Mouse (Mus musculus): ENCODE data around the gene Mrpl2. TPM values are rescaled to one million over a fixed set of nuclear protein-coding genes. Genes with fewer than 3 reads are reported as not detected.

Mrpl2 gene
- polyA plus RNA-seq, 1 experiment: 116 TPM

DNA sequence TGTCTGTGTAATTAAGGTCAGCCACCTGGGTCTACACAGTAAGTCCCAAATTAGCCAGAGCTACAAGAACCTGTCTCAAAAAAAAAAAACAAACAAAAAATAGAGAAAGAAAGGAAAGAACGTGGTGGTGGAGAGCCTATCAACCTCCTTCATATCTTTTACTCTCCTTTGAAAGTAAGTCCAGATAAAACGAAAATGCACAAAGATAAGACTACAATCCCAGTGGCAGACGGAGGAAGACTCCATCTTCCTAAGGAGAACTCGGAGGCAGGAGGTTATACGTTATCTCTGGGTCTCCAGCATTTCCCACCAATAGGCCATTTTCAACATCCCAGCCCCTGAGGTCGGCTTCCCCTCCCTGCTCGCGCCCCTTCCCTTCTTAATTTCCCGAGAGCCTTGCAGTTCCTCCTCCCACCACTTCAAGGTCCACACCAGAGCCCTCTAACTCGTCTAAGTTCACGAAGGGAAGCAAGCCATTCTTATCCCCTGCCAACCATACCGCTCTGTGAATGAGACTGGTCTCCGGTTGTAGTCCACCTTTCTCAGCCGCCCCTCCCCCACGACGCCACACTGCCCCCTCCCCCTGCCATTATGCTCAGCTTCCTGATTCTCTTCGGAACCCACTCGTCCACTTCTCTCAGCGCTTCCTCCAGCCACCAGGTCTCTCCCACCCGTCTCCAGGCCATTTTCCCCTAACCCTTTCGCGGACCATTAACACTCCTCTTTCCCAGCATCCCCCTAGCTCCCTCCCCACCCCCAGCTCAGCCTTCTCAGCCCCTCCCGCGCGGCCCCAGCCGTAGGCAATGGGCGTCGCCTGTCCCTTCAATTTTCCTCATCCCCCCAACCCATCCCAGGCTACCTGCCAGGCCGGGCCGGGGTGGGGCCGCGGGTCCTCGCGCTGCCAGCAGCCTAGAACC is 34.1 kb downstream of the Mrpl2 start:
- Histone ChIP-seq H3K4me3 (ENCODE audit: insufficient read depth, low read depth, low read length) (peak overlapping the region; percentile 79), H3K36me3 (ENCODE audit: control insufficient read depth, insufficient read depth, low read length) (no peaks in the 10 kb centered on the region; the same call in 1 of the 2 replicates), H3K27ac (ENCODE audit: insufficient read depth, low read depth, low read length) (peak overlapping the region; percentile 65; the same call in 1 of the 2 replicates), H3K27me3 (replicated peaks; ENCODE audit: control insufficient read depth, insufficient read depth, low read length) (no peaks in the 10 kb centered on the region), H3K4me1 (ENCODE audit: control insufficient read depth, insufficient read depth, low read length) (peaks cover 11% of the 10 kb centered on the region)
- peak; percentile 44 for DNase-seq
- WGBS: 1% methylated on average over 34 of the region's 34 CpGs
- TF ChIP-seq POLR2A (IDR thresholded peaks at IDR 0.05; ENCODE audit: low read depth, low read length): no peak
- peak; percentile 38 for TF ChIP-seq CTCF (conservative IDR thresholded peaks at IDR 0.05; ENCODE audit: insufficient read depth, insufficient read length, low read depth, low read length)

DNA sequence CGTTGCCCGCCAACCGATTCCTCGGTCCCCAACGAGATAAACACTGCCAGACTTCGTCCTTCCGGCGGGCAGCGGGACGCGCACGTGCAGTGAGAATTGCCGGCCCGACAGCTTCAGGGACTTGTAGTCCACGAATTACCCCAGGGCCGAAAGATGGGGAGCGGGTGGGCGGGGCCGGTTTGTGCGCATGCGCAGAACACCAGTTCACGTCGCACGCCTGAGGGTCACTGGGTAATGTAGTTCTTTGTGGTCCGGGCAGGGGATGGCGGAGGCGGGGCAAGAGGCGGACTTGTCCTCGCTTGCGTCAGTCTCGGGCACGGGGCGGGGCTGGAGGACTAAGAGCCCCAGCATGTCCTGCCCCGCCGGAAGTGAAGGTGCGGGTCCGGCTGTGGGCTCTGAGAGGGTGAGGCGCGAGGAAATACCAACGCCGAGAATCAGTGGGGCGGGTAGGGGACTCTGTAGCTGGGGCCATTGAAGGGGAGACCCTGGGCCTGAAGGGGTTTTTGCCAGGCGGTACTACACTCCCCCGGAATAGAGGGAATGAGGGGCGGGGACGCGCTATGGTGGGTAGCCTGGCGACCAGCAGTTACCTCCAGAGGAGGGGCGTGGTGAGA is 34.8 kb downstream of the Mrpl2 start, which contains the start of gene Klhdc3:
Gene Klhdc3, minus strand, starts transcription at position 155 of the 614 bp plus-strand sequence.
- TF ChIP-seq POLR2A (IDR thresholded peaks at IDR 0.05; ENCODE audit: low read depth, low read length) (peak; percentile 19), CTCF (conservative IDR thresholded peaks at IDR 0.05; ENCODE audit: insufficient read depth, insufficient read length, low read depth, low read length) (no peak)
- Histone ChIP-seq H3K4me3 (ENCODE audit: insufficient read depth, low read depth, low read length) (peak within 1 kb of the TSS; percentile 79), H3K36me3 (ENCODE audit: control insufficient read depth, insufficient read depth, low read length) (no peaks in the 10 kb centered on the region; the same call in 1 of the 2 replicates), H3K27ac (ENCODE audit: insufficient read depth, low read depth, low read length) (peak within 1 kb of the TSS; percentile 65; the same call in 1 of the 2 replicates), H3K4me1 (ENCODE audit: control insufficient read depth, insufficient read depth, low read length) (peaks cover 11% of the 10 kb centered on the region), H3K27me3 (replicated peaks; ENCODE audit: control insufficient read depth, insufficient read depth, low read length) (no peaks in the 10 kb centered on the region)
- DNase-seq: peak; percentile 99
- WGBS: under 1% methylated on average over 49 of the region's 49 CpGs

DNA sequence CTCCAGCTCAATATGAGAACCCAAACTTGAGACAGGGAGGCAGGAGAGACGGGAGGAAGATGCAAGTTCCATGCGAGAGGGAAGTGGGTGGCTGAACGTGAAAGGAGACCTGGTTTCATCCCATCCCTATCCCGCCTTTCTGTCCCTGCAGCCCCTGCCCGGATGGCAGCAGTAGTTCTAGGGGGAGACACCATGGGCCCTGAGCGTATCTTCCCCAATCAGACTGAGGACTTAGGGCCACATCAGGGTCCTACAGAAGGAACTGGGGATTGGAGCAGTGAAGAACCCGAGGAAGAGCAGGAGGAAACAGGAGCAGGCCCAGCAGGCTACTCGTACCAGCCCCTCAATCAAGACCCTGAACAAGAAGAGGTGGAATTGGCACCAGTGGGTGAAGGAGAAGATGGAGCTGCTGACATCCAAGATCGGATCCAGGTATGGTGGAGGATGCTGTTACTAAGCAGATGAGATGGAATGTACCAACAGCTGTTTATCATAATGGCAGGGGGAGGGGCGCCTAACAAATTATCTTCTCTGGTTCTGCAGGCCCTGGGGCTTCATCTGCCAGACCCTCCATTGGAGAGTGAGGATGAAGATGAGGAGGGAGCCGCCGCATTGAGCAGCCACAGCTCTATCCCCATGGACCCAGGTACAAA is 35.6 kb downstream of the Mrpl2 start:
- Histone ChIP-seq H3K27me3 (replicated peaks; ENCODE audit: control insufficient read depth, insufficient read depth, low read length) (no peaks in the 10 kb centered on the region), H3K4me1 (ENCODE audit: control insufficient read depth, insufficient read depth, low read length) (peaks cover 11% of the 10 kb centered on the region), H3K4me3 (ENCODE audit: insufficient read depth, low read depth, low read length) (peak overlapping the region; percentile 68), H3K36me3 (ENCODE audit: control insufficient read depth, insufficient read depth, low read length) (no peaks in the 10 kb centered on the region), H3K27ac (ENCODE audit: insufficient read depth, low read depth, low read length) (no peak overlapping the region)
- TF ChIP-seq CTCF (conservative IDR thresholded peaks at IDR 0.05; ENCODE audit: insufficient read depth, insufficient read length, low read depth, low read length) (no peak), POLR2A (IDR thresholded peaks at IDR 0.05; ENCODE audit: low read depth, low read length) (no peak)
- no peak for DNase-seq
- 25% methylated on average over 12 of the region's 12 CpGs for WGBS

DNA sequence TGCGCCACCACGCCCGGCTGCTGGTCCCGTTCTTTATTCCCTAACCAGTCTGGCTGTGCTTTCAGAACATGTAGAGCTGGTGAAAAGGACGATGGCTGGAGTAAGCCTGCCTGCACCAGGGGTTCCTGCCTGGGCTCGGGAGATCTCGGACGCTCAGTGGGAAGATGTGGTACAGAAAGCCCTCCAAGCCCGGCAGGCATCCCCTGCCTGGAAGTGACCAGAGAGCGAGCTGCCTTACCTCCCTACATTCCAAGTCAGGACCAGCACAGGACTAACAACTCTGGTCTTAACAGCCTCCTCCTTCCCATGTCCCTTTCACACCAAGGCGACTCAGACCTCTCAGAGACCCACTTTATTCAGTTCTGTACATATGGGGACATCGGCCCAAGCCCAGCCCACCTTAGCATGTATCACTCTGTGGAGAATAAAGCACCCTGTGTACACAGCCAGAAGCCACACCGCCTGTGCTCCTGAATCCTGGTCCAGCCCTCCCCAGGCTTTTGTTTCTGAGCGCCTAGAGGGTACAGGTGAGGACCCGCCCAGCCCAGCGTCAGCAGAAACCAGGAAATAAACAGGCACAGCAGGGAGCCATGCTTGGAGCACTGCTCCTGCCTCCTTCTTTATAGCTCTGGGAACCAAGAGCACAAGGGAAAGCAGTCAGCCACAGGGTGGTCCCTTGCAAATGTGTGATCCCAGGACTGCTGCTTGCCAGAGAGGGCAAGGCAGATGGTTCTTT is 36.8 kb downstream of the Mrpl2 start:
- no peak for DNase-seq
- 90% methylated on average over 16 of the region's 16 CpGs for WGBS
- no peaks in the 10 kb centered on the region for H3K27me3 ChIP-seq (replicated peaks; ENCODE audit: control insufficient read depth, insufficient read depth, low read length)
- no peak overlapping the region for H3K27ac ChIP-seq (ENCODE audit: insufficient read depth, low read depth, low read length)
- TF ChIP-seq CTCF (conservative IDR thresholded peaks at IDR 0.05; ENCODE audit: insufficient read depth, insufficient read length, low read depth, low read length): no peak
- no peak for TF ChIP-seq POLR2A (IDR thresholded peaks at IDR 0.05; ENCODE audit: low read depth, low read length)
- H3K4me1 ChIP-seq (ENCODE audit: control insufficient read depth, insufficient read depth, low read length): peaks cover 11% of the 10 kb centered on the region
- H3K36me3 ChIP-seq (ENCODE audit: control insufficient read depth, insufficient read depth, low read length): no peaks in the 10 kb centered on the region
- H3K4me3 ChIP-seq (ENCODE audit: insufficient read depth, low read depth, low read length): no peak overlapping the region

DNA sequence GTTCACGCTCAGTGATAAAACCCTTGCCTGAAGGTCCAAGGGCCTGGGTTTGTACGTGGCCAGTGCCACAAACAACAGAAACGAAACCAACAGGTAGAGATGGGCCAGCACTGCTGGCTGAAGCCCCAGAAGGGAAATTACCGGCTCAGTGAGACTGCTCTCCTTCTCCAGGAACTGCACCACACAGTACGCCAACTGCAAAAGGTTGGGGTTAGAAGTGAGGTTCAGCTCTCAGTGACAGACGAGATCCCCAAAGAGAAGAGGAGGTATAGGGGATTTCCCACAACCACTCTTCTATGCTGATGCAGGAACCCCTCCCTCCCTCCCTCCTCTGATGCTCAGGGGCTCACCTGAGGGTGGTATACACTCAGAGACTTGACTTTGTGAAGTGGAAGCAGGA is 39.9 kb downstream of the Mrpl2 start:
- no peak overlapping the region for H3K27ac ChIP-seq (ENCODE audit: insufficient read depth, low read depth, low read length)
- H3K27me3 ChIP-seq (replicated peaks; ENCODE audit: control insufficient read depth, insufficient read depth, low read length): no peaks in the 10 kb centered on the region
- H3K4me3 ChIP-seq (ENCODE audit: insufficient read depth, low read depth, low read length): no peak overlapping the region
- WGBS: 84% methylated on average over 6 of the region's 6 CpGs
- DNase-seq: no peak
- H3K36me3 ChIP-seq (ENCODE audit: control insufficient read depth, insufficient read depth, low read length): no peaks in the 10 kb centered on the region
- TF ChIP-seq CTCF (conservative IDR thresholded peaks at IDR 0.05; ENCODE audit: insufficient read depth, insufficient read length, low read depth, low read length) (no peak), POLR2A (IDR thresholded peaks at IDR 0.05; ENCODE audit: low read depth, low read length) (no peak)
- peaks cover 5% of the 10 kb centered on the region for H3K4me1 ChIP-seq (ENCODE audit: control insufficient read depth, insufficient read depth, low read length)

DNA sequence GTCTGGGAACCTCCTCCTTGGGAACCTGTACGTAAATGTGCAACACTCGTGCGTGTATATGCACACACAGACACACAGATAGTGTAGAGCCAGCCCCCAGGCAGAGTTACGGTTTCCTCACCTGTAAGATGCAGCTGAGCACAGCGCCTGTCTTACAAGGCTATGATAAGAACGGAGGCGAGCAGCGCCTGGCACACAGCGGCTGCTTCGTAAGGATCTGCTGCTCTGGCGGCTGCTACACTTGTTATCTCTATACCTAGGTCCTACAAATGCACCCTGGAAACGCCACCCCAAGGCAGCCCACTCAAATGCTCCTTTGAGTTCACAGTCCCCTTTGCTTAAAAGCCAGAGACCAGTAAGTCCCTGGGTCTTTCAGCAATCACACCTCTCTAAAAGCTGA is 44.6 kb downstream of the Mrpl2 start:
- Histone ChIP-seq H3K27ac (ENCODE audit: insufficient read depth, low read depth, low read length) (no peak overlapping the region), H3K4me3 (ENCODE audit: insufficient read depth, low read depth, low read length) (no peak overlapping the region), H3K27me3 (replicated peaks; ENCODE audit: control insufficient read depth, insufficient read depth, low read length) (no peaks in the 10 kb centered on the region), H3K4me1 (ENCODE audit: control insufficient read depth, insufficient read depth, low read length) (no peaks in the 10 kb centered on the region), H3K36me3 (ENCODE audit: control insufficient read depth, insufficient read depth, low read length) (no peaks in the 10 kb centered on the region)
- no peak for TF ChIP-seq CTCF (conservative IDR thresholded peaks at IDR 0.05; ENCODE audit: insufficient read depth, insufficient read length, low read depth, low read length)
- no peak for TF ChIP-seq POLR2A (IDR thresholded peaks at IDR 0.05; ENCODE audit: low read depth, low read length)
- DNase-seq: no peak
- WGBS: 95% methylated on average over 12 of the region's 12 CpGs

All from kidney, adult 2 months (tissue).